8 mouse cellular contexts compared by ENCODE assay signal in the genomic region with DNA sequence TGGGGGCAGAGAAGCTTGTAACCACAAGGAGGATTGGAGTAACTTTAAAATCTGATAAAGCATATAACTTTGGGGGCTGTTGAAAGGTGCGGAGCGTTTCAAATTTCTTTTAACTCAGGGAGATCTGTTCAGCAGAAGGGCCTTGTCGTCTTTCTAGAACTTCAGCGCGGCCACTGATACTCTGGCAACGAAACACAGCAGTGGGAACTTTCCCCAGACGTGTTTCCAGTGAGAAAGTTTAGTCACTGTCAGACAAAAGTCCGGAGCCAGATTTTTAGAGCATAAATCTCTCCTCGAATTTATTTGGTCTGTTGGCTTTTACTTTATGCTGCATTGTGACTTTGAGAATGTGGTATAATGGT.
DNase-seq lines count a peak whose midpoint lies in the region; ATAC-seq lines count a peak whose summit lies in the region.

No protein-coding gene starts in this region.

- H3K27ac ChIP-seq in liver, embryonic 11.5 days (ENCODE audit: low read depth, low read length) = no peak overlapping the region
- peak overlapping the region; percentile 87 for H3K27ac ChIP-seq in forebrain, embryonic 13.5 days
- H3K27ac ChIP-seq in intestine, embryonic 16.5 days (ENCODE audit: low read length) = no peak overlapping the region
- peak overlapping the region; percentile 82 for H3K27ac ChIP-seq in neural tube, embryonic 13.5 days (replicated peaks)

- no peak for DNase-seq in liver, embryonic 11.5 days (ENCODE audit: low spot score)
- DNase-seq in liver = no peak
- no peak for DNase-seq in urinary bladder, postnatal 10 days (ENCODE audit: low spot score)
- DNase-seq in thymus, postnatal 14 days = no peak

- H3K27me3 ChIP-seq in liver, embryonic 11.5 days (replicated peaks; ENCODE audit: control insufficient read depth, insufficient read depth, low read length) = no peaks in the 10 kb centered on the region
- H3K27me3 ChIP-seq in forebrain, embryonic 13.5 days = no peaks in the 10 kb centered on the region
- no peaks in the 10 kb centered on the region for H3K27me3 ChIP-seq in intestine, embryonic 16.5 days (replicated peaks; ENCODE audit: control insufficient read depth, insufficient read depth, low read length)
- H3K27me3 ChIP-seq in neural tube, embryonic 13.5 days = no peaks in the 10 kb centered on the region

- H3K36me3 ChIP-seq in liver, embryonic 11.5 days (ENCODE audit: control insufficient read depth, insufficient read depth, low read length) = no peaks in the 10 kb centered on the region
- H3K36me3 ChIP-seq in forebrain, embryonic 13.5 days (ENCODE audit: poor library complexity, severe bottlenecking) = no peaks in the 10 kb centered on the region
- no peaks in the 10 kb centered on the region for H3K36me3 ChIP-seq in intestine, embryonic 16.5 days (ENCODE audit: control insufficient read depth, insufficient read depth, low read length)
- no peaks in the 10 kb centered on the region for H3K36me3 ChIP-seq in neural tube, embryonic 13.5 days

- H3K4me3 ChIP-seq in liver, embryonic 11.5 days (ENCODE audit: low read depth, low read length) = no peak overlapping the region
- peak overlapping the region; percentile 31 for H3K4me3 ChIP-seq in forebrain, embryonic 13.5 days
- no peak overlapping the region for H3K4me3 ChIP-seq in intestine, embryonic 16.5 days (ENCODE audit: low read length)
- H3K4me3 ChIP-seq in neural tube, embryonic 13.5 days = peak overlapping the region; percentile 33

- H3K4me2 ChIP-seq in liver, embryonic 11.5 days = peak overlapping the region; percentile 49
- peak overlapping the region; percentile 63 for H3K4me2 ChIP-seq in forebrain, embryonic 13.5 days
- peak overlapping the region; percentile 26 for H3K4me2 ChIP-seq in intestine, embryonic 16.5 days (ENCODE audit: low read depth, low read length)
- peak overlapping the region; percentile 58 for H3K4me2 ChIP-seq in neural tube, embryonic 13.5 days

- no peaks in the 10 kb centered on the region for H3K9me3 ChIP-seq in liver, embryonic 11.5 days (ENCODE audit: control insufficient read depth, low read length)
- no peaks in the 10 kb centered on the region for H3K9me3 ChIP-seq in forebrain, embryonic 13.5 days (replicated peaks)
- H3K9me3 ChIP-seq in intestine, embryonic 16.5 days (ENCODE audit: control insufficient read depth, low read length) = no peaks in the 10 kb centered on the region
- no peaks in the 10 kb centered on the region for H3K9me3 ChIP-seq in neural tube, embryonic 13.5 days

- no peak overlapping the region for H3K9ac ChIP-seq in liver, embryonic 11.5 days (ENCODE audit: low read depth, low read length)
- peak overlapping the region; percentile 50; the same call in 1 of the 2 replicates for H3K9ac ChIP-seq in forebrain, embryonic 13.5 days
- no peak overlapping the region for H3K9ac ChIP-seq in intestine, embryonic 16.5 days (ENCODE audit: low read depth, low read length)
- peak overlapping the region; percentile 49 for H3K9ac ChIP-seq in neural tube, embryonic 13.5 days

- WGBS in liver, embryonic 11.5 days = 18% methylated on average over 9 of the region's 9 CpGs
- 2% methylated on average over 9 of the region's 9 CpGs for WGBS in forebrain, embryonic 13.5 days
- WGBS in intestine, embryonic 16.5 days = 12% methylated on average over 9 of the region's 9 CpGs
- WGBS in neural tube, embryonic 13.5 days = 3% methylated on average over 9 of the region's 9 CpGs

- no peak for ATAC-seq in liver, embryonic 11.5 days (replicated peaks; ENCODE audit: low FRiP score)
- no peak; the same call in 1 of the 2 replicates for ATAC-seq in forebrain, embryonic 13.5 days
- no peak for ATAC-seq in intestine, embryonic 16.5 days
- peak; percentile 32 for ATAC-seq in neural tube, embryonic 13.5 days (ENCODE audit: low read depth)
- no peak for ATAC-seq in erythroblast, adult 5-6 weeks (replicated peaks; ENCODE audit: low FRiP score, poor library complexity, severe bottlenecking)

- no peaks in the 10 kb centered on the region for H3K4me1 ChIP-seq in liver, embryonic 11.5 days (replicated peaks; ENCODE audit: control insufficient read depth, insufficient read depth, low read length)
- H3K4me1 ChIP-seq in forebrain, embryonic 13.5 days = peaks cover 29% of the 10 kb centered on the region
- H3K4me1 ChIP-seq in intestine, embryonic 16.5 days (ENCODE audit: control insufficient read depth, insufficient read depth, low read length) = peaks cover 6% of the 10 kb centered on the region; the same call in 1 of the 2 replicates
- H3K4me1 ChIP-seq in neural tube, embryonic 13.5 days (replicated peaks) = peaks cover 32% of the 10 kb centered on the region

Comparison
In these comparisons a context has a peak if more than half of its experiments do, and no peak if none do; other contexts are left out.
1. H3K27ac ChIP-seq: peak in forebrain, embryonic 13.5 days (single experiment) and neural tube, embryonic 13.5 days (single experiment); none in liver, embryonic 11.5 days (single experiment) and intestine, embryonic 16.5 days (single experiment).
2. H3K4me3 ChIP-seq: peak in forebrain, embryonic 13.5 days (single experiment) and neural tube, embryonic 13.5 days (single experiment); none in liver, embryonic 11.5 days (single experiment) and intestine, embryonic 16.5 days (single experiment).
3. H3K9ac ChIP-seq: peak in forebrain, embryonic 13.5 days (single experiment) and neural tube, embryonic 13.5 days (single experiment); none in liver, embryonic 11.5 days (single experiment) and intestine, embryonic 16.5 days (single experiment).
4. Peak in every context shown above with its lines, with median percentiles within 50 percentile points of each other: H3K4me2 ChIP-seq.